Mouse (Mus musculus) embryonic facial prominence, embryonic 11.5 days (tissue): Measurements from ENCODE around the gene BC107364. TPM values are rescaled to one million over a fixed set of nuclear protein-coding genes. Genes with fewer than 3 reads are reported as not detected.
"Not testable (repeated sequence)": the region's sequence is repeated elsewhere in the genome, so short reads cannot be mapped to it uniquely, and the experiment has no call there.

ENCODE experiments used
- ATAC-seq: fragments of 200-750 bp; cut with Nextera tagmentation; replicated peaks from 2 replicates; pipeline ENCODE4 v1.8.0; 2017; ENCODE audit warnings: low read depth; ENCODE audit not compliant: insufficient number of reproducible peaks, low FRiP score, low TSS enrichment
- DNase-seq: peaks from one replicate; pipeline ENCODE4 v3.0.0-alpha.2; 2015; ENCODE audit warnings: low spot score
- H3K27ac ChIP-seq: fragments of 300-500 bp; sonication (generic); replicated peaks from 2 replicates; pipeline ENCODE4 v1.5.1; 2014; ENCODE audit warnings: mild to moderate bottlenecking, low read depth, low read length, control low read depth
- H3K27me3 ChIP-seq: fragments of 300-500 bp; sonication (generic); 2 replicates; pipeline ENCODE4 v1.6.1; 2014; ENCODE audit warnings: mild to moderate bottlenecking, low read length, moderate library complexity, mixed read lengths; ENCODE audit not compliant: control insufficient read depth, insufficient read depth
- H3K36me3 ChIP-seq: fragments of 300-500 bp; sonication (generic); replicated peaks from 2 replicates; pipeline ENCODE4 v1.6.1; 2014; ENCODE audit warnings: low read depth, mild to moderate bottlenecking, low read length, moderate library complexity, mixed read lengths; ENCODE audit not compliant: control insufficient read depth, insufficient read depth
- H3K4me1 ChIP-seq: fragments of 300-500 bp; sonication (generic); 2 replicates; pipeline ENCODE4 v1.6.1; 2014; ENCODE audit warnings: low read length, mixed read lengths; ENCODE audit not compliant: control insufficient read depth, insufficient read depth
- H3K4me2 ChIP-seq: fragments of 300-500 bp; sonication (generic); 2 replicates; pipeline ENCODE4 v1.6.1; 2014; ENCODE audit warnings: low read depth, mild to moderate bottlenecking, control low read depth, low read length, moderate library complexity
- H3K4me3 ChIP-seq: fragments of 300-500 bp; sonication (generic); 2 replicates; pipeline ENCODE4 v1.5.1; 2014; ENCODE audit warnings: low read depth, low read length, control low read depth
- H3K9ac ChIP-seq: fragments of 300-500 bp; sonication (generic); replicated peaks from 2 replicates; pipeline ENCODE4 v1.6.1; 2014; ENCODE audit warnings: mild to moderate bottlenecking, control low read depth, low read length
- H3K9me3 ChIP-seq: fragments of 300-500 bp; sonication (generic); replicated peaks from 2 replicates; pipeline ENCODE4 v1.6.1; 2016; ENCODE audit warnings: mild to moderate bottlenecking, low read length, inconsistent platforms, mixed read lengths; ENCODE audit not compliant: control insufficient read depth
- WGBS: fragments of 180-500 bp; shearing (Covaris S2); extraction: QIAGEN DNeasy Blood & Tissue Kit; methylation state at CpG from one replicate; pipeline ENCODE4 v1.1.7; 2014; 5-methylcytosine and 5-hydroxymethylcytosine counted together
- polyA plus RNA-seq: library from polyadenylated mRNA; unstranded; fragments of >200 nt; fragmentation: Nextera tagmentation; extraction: Ambion mirVana; gene quantifications from 2 replicates; pipeline ENCODE4 v1.2.1, GENCODE M21; 2014

BC107364 gene
- polyA plus RNA-seq, 1 experiment from 2014 or later: not detected

- 45% methylated on average over 9 of the region's 9 CpGs for WGBS
- Histone ChIP-seq H3K4me2 (peak overlapping the region; percentile 14; the same call in 1 of the 2 replicates), H3K4me3 (peak overlapping the region; percentile 71), H3K27ac (peak overlapping the region; percentile 95; the same call in 1 of the 2 replicates), H3K27me3 (peaks cover 10% of the 10 kb centered on the region), H3K9ac (peak overlapping the region; percentile 97), H3K4me1 (peaks cover 2% of the 10 kb centered on the region; the same call in 1 of the 2 replicates), H3K9me3 (no peaks in the 10 kb centered on the region), H3K36me3 (no peaks in the 10 kb centered on the region)
- no peak for DNase-seq
- ATAC-seq: no peak
Measured at GRCm38 (mm10) chr3:96413581-96414125, 38.5 kb downstream of the BC107364 start.

GRCm38 (mm10) chr3:96411821-96412220 is 40.3 kb downstream of the BC107364 start:
- H3K27ac ChIP-seq: no peak overlapping the region
- H3K9me3 ChIP-seq: no peaks in the 10 kb centered on the region
- peaks cover 10% of the 10 kb centered on the region for H3K27me3 ChIP-seq
- DNase-seq (no peak), ATAC-seq (no peak)
- H3K9ac ChIP-seq: no peak overlapping the region
- peaks cover 2% of the 10 kb centered on the region; the same call in 1 of the 2 replicates for H3K4me1 ChIP-seq
- no peak overlapping the region for H3K4me2 ChIP-seq
- H3K36me3 ChIP-seq: no peaks in the 10 kb centered on the region
- 81% methylated on average over 3 of the region's 3 CpGs for WGBS
- no peak overlapping the region for H3K4me3 ChIP-seq

- WGBS: 82% methylated on average over 5 of the region's 5 CpGs
- no peak for ATAC-seq
Measured at GRCm38 (mm10) chr3:96410966-96411365, 41.1 kb downstream of the BC107364 start.

GRCm38 (mm10) chr3:96409701-96410246 is 42.3 kb downstream of the BC107364 start:
- Histone ChIP-seq H3K4me3 (peak overlapping the region; percentile 10; the same call in 1 of the 2 replicates), H3K36me3 (no peaks in the 10 kb centered on the region), H3K9me3 (no peaks in the 10 kb centered on the region), H3K9ac (no peak overlapping the region), H3K27ac (no peak overlapping the region), H3K4me2 (peak overlapping the region; percentile 23), H3K27me3 (peaks cover 22% of the 10 kb centered on the region), H3K4me1 (peaks cover 2% of the 10 kb centered on the region; the same call in 1 of the 2 replicates)
- DNase-seq (peak; percentile 50), ATAC-seq (no peak)
- 3% methylated on average over 31 of the region's 31 CpGs for WGBS

More at GRCm38 (mm10) chr3:96410966-96411365, 41.1 kb downstream of the BC107364 start:
- Histone ChIP-seq H3K9ac (no peak overlapping the region), H3K27ac (no peak overlapping the region), H3K9me3 (no peaks in the 10 kb centered on the region), H3K27me3 (peaks cover 14% of the 10 kb centered on the region), H3K4me3 (no peak overlapping the region), H3K36me3 (no peaks in the 10 kb centered on the region), H3K4me1 (peaks cover 2% of the 10 kb centered on the region; the same call in 1 of the 2 replicates), H3K4me2 (no peak overlapping the region)
- DNase-seq: no peak

- DNase-seq, H3K36me3 ChIP-seq, H3K9me3 ChIP-seq, H3K27ac ChIP-seq, H3K4me1 ChIP-seq, H3K9ac ChIP-seq, H3K4me3 ChIP-seq, ATAC-seq, H3K4me2 ChIP-seq: not testable (repeated sequence)
- H3K27me3 ChIP-seq: peaks cover 38% of the 10 kb centered on the region
- WGBS: 95% methylated on average over 8 of the region's 10 CpGs
Measured at GRCm38 (mm10) chr3:96408111-96408510, 44.0 kb downstream of the BC107364 start.

GRCm38 (mm10) chr3:96405541-96406503 is 46.3 kb downstream of the BC107364 start:
- Histone ChIP-seq H3K4me3 (no peak overlapping the region), H3K4me2 (no peak overlapping the region), H3K27ac (no peak overlapping the region), H3K9ac (no peak overlapping the region), H3K4me1 (peaks cover 6% of the 10 kb centered on the region), H3K27me3 (peaks cover 52% of the 10 kb centered on the region), H3K9me3 (no peaks in the 10 kb centered on the region), H3K36me3 (no peaks in the 10 kb centered on the region)
- 56% methylated on average over 32 of the region's 32 CpGs for whole genome bisulfite sequencing
- DNase-seq (no peak), ATAC-seq (no peak)

- 23% methylated on average over 9 of the region's 11 CpGs for WGBS
- Histone ChIP-seq H3K9me3 (no peaks in the 10 kb centered on the region), H3K27ac (no peak overlapping the region), H3K4me3 (no peak overlapping the region), H3K4me2 (no peak overlapping the region), H3K36me3 (no peaks in the 10 kb centered on the region), H3K27me3 (peaks cover 60% of the 10 kb centered on the region), H3K9ac (no peak overlapping the region), H3K4me1 (peaks cover 6% of the 10 kb centered on the region)
- ATAC-seq (no peak), DNase-seq (no peak)
Measured at GRCm38 (mm10) chr3:96405004-96405403, 47.1 kb downstream of the BC107364 start.
